Mouse (Mus musculus) gastrocnemius, adult 18-20 months (tissue): ENCODE measurements around the gene Nr0b1. TPM values are rescaled to one million over a fixed set of nuclear protein-coding genes. Genes with fewer than 3 reads are reported as not detected.

Experiments used
- DNase-seq: peaks from one replicate; pipeline ENCODE4 v3.0.0; 2021; ENCODE audit warnings: low spot score
- long read RNA-seq, 2 experiments: library from polyadenylated mRNA; stranded (forward); transcript quantifications; one replicate each; pipeline ENCODE4 v2.0.0; 2021
- total RNA-seq, 2 experiments: library from RNA; stranded (reverse); gene quantifications; 2 replicates each; pipeline ENCODE4 v1.2.3; 2021

The Nr0b1 gene
- total RNA-seq: not detected
- long read RNA-seq, experiment 1: 0 reads
- long read RNA-seq, experiment 2: 0 reads

GRCm38 (mm10) chrX:86191614-86192419, at the start of gene Nr0b1:
TSS of gene Nr0b1 (plus strand) at chrX:86191764.
- no peak for DNase-seq

- DNase-seq: no peak
Measured at GRCm38 (mm10) chrX:86187250-86187649, 4.3 kb upstream of the Nr0b1 start.

- no peak for DNase-seq
Measured at GRCm38 (mm10) chrX:86192420-86192994, 943 bp downstream of the Nr0b1 start.

- no peak for DNase-seq
Measured at GRCm38 (mm10) chrX:86193386-86193785, 1.8 kb downstream of the Nr0b1 start.

GRCm38 (mm10) chrX:86237246-86237645, 45.7 kb downstream of the Nr0b1 start:
- no peak for DNase-seq

Other genes with a start within 250 kb of the Nr0b1 start
- not detected for gene Samt3, start 147.6 kb upstream of the Nr0b1 start, total RNA-seq
- not detected for gene Mageb4, start 113.3 kb downstream of the Nr0b1 start, total RNA-seq